Mouse (Mus musculus) forebrain, embryonic 15.5 days (tissue): ENCODE data around the gene Clstn1. TPM values are rescaled to one million over a fixed set of nuclear protein-coding genes. Genes with fewer than 3 reads are reported as not detected.

ENCODE experiments used
- ATAC-seq: fragments of 200-750 bp; cut with Nextera tagmentation; replicated peaks from 2 replicates; pipeline ENCODE4 v1.8.0; 2017; ENCODE audit warnings: mild to moderate bottlenecking, moderate TSS enrichment, moderate library complexity
- H3K27ac ChIP-seq: fragments of 300-500 bp; sonication (generic); replicated peaks from 2 replicates; pipeline ENCODE4 v1.5.1; 2015; ENCODE audit warnings: mild to moderate bottlenecking, inconsistent platforms
- H3K27me3 ChIP-seq: fragments of 300-500 bp; sonication (generic); 2 replicates; pipeline ENCODE4 v1.6.1; 2015; ENCODE audit warnings: inconsistent platforms
- H3K36me3 ChIP-seq: fragments of 300-500 bp; sonication (generic); 2 replicates; pipeline ENCODE4 v1.6.1; 2015; ENCODE audit warnings: mild to moderate bottlenecking, inconsistent platforms
- H3K4me1 ChIP-seq: fragments of 300-500 bp; sonication (generic); 2 replicates; pipeline ENCODE4 v1.6.1; 2015; ENCODE audit warnings: inconsistent platforms
- H3K4me2 ChIP-seq: fragments of 300-500 bp; sonication (generic); replicated peaks from 2 replicates; pipeline ENCODE4 v1.6.1; 2015; ENCODE audit warnings: mild to moderate bottlenecking, inconsistent platforms
- H3K4me3 ChIP-seq: fragments of 300-500 bp; sonication (generic); 2 replicates; pipeline ENCODE4 v1.5.1; 2015; ENCODE audit warnings: mild to moderate bottlenecking, inconsistent platforms
- H3K9ac ChIP-seq: fragments of 300-500 bp; sonication (generic); replicated peaks from 2 replicates; pipeline ENCODE4 v1.6.1; 2015; ENCODE audit warnings: mild to moderate bottlenecking, inconsistent platforms
- H3K9me3 ChIP-seq: fragments of 300-500 bp; sonication (generic); 2 replicates; pipeline ENCODE4 v1.6.1; 2016; ENCODE audit warnings: inconsistent platforms
- WGBS: fragments of 180-500 bp; shearing (Covaris S2); methylation state at CpG from one replicate; pipeline ENCODE4 v1.1.7; 2015; ENCODE audit warnings: mixed read lengths; 5-methylcytosine and 5-hydroxymethylcytosine counted together
- polyA plus RNA-seq: library from polyadenylated mRNA; unstranded; fragments of >200 nt; fragmentation: Nextera tagmentation; extraction: Ambion mirVana; gene quantifications from 2 replicates; pipeline ENCODE4 v1.2.1, GENCODE M21; 2015

The Clstn1 gene
- polyA plus RNA-seq, 1 experiment from 2014 or later: 111 TPM

DNA sequence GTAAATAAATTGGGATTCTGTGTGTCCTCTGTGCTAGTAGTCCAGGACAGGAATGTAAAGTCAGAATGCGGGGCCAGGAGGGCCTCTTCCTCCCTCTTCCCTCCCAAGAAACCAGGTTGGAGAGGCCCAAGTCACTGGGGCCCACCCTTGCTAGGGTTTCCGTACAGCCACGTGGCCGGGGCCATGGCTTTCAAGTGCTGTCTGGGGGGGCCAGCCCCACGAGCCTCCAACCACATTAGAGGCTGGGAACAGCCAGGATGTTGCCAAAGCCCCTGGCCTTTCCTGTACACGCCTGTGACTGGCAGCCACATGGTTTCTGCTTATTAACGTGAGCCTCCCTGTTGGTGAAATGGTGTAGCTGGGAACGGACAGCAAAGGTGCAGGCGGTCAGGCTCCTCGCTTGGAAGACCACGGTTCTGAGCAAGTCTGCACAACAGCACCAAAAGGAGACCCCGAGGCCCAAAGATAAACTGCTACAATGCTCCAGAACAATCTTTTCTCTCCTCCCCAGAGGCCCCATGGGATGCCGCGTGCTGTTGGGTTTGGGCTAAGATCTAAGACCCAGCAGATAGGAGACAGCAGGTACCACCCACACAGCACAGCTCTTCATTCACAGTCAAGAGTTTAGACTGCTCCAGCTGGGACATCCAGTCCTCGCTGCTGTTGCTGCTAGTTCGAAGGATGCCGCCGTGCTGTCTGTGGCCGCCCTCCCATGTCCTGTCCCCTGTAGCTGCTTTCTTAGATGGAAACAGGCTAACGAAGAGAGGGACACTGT lies 62.0 kb downstream of the Clstn1 start:
- no peak overlapping the region for H3K4me2 ChIP-seq
- no peaks in the 10 kb centered on the region for H3K9me3 ChIP-seq
- no peak for ATAC-seq
- no peak overlapping the region for H3K9ac ChIP-seq
- no peak overlapping the region for H3K4me3 ChIP-seq
- WGBS: 89% methylated on average over 20 of the region's 20 CpGs
- H3K27me3 ChIP-seq: no peaks in the 10 kb centered on the region
- no peaks in the 10 kb centered on the region for H3K4me1 ChIP-seq
- no peak overlapping the region for H3K27ac ChIP-seq
- H3K36me3 ChIP-seq: peaks cover 89% of the 10 kb centered on the region

DNA sequence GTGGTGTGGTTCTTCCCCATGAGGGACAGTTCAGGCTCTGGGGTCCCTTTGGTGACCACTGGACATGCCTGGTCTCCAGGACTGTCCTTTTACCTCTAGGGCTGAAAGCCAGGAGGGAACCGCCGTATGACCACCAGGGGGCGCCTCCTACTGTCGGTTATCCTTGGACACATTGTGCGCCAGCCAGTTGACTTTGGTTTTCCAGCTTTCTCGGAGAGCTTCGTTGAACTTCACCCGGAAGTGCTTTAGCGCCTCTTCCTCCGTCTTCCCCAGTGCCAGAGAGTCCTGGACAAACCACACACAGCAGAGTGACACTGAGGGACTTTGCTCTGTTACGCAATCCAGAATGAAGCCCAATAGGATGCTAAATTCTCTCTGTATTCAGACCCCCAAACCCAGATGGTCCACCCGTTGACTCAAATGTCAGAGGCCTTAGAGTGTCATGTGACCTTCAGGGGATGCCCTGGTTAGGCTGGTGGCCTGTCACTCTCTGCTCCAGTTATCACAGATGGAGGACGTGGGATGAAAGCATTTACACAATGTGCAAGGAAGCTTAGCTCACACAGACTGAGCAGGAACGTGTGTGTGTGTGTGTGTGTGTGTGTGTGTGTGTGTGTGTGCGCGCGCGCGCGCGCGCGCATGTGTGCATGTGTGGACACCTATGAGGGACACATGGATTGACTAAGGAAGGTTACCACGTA lies 64.4 kb downstream of the Clstn1 start:
- no peak for ATAC-seq
- 71% methylated on average over 24 of the region's 24 CpGs for WGBS
- no peak overlapping the region for H3K4me3 ChIP-seq
- H3K36me3 ChIP-seq: peaks cover 94% of the 10 kb centered on the region
- H3K9me3 ChIP-seq: no peaks in the 10 kb centered on the region
- H3K9ac ChIP-seq: no peak overlapping the region
- no peak overlapping the region for H3K27ac ChIP-seq
- no peaks in the 10 kb centered on the region for H3K27me3 ChIP-seq
- H3K4me2 ChIP-seq: no peak overlapping the region
- H3K4me1 ChIP-seq: no peaks in the 10 kb centered on the region

- Histone ChIP-seq H3K27ac (no peak overlapping the region), H3K4me2 (no peak overlapping the region), H3K9me3 (no peaks in the 10 kb centered on the region), H3K27me3 (no peaks in the 10 kb centered on the region), H3K4me1 (no peaks in the 10 kb centered on the region), H3K9ac (no peak overlapping the region), H3K36me3 (peaks cover 76% of the 10 kb centered on the region), H3K4me3 (no peak overlapping the region)
- ATAC-seq: no peak
- WGBS: 93% methylated on average over 4 of the region's 4 CpGs
Measured at GRCm38 (mm10) chr4:149654232-149654631, 68.0 kb downstream of the Clstn1 start.

GRCm38 (mm10) chr4:149657858-149658416 lies 71.7 kb downstream of the Clstn1 start:
- no peak overlapping the region for H3K9ac ChIP-seq
- ATAC-seq: no peak
- WGBS: 78% methylated on average over 11 of the region's 11 CpGs
- no peak overlapping the region for H3K4me3 ChIP-seq
- no peaks in the 10 kb centered on the region for H3K9me3 ChIP-seq
- H3K4me2 ChIP-seq: no peak overlapping the region
- no peak overlapping the region for H3K27ac ChIP-seq
- H3K4me1 ChIP-seq: no peaks in the 10 kb centered on the region
- peaks cover 50% of the 10 kb centered on the region for H3K36me3 ChIP-seq
- no peaks in the 10 kb centered on the region for H3K27me3 ChIP-seq

DNA sequence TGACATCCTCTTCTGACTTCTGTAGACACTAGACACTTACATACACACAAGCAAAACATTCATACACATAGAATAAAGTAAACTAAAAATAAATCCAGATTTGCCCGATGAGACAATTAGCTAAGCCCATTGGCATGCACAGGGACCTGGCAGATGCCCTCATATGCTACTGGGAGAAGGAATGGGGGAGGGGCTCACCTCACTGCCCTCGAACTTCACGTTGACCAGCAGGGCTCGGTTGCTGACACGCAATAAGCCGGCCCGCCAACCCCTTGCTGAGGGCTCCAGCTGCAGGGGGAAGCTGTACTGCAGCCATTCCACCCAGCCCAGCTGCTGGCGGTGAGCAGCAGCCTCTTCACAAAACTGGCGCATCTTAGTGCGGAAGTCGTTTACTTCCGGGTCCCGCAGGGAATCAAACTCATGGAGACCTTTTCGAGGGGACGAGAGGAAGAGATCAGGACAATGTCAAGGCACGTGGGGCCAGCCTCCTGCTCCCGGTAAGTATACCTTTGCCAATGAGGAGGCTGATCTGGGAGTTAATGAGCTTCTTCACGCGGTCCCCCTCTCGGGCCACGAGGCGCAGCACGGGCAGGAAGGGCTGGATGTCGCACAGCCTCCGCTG lies 73.3 kb downstream of the Clstn1 start:
- Histone ChIP-seq H3K4me3 (no peak overlapping the region), H3K36me3 (peaks cover 35% of the 10 kb centered on the region), H3K27me3 (no peaks in the 10 kb centered on the region), H3K4me2 (no peak overlapping the region), H3K4me1 (no peaks in the 10 kb centered on the region), H3K9ac (no peak overlapping the region), H3K9me3 (no peaks in the 10 kb centered on the region), H3K27ac (no peak overlapping the region)
- 76% methylated on average over 25 of the region's 25 CpGs for WGBS
- ATAC-seq: no peak

GRCm38 (mm10) chr4:149660598-149660997 lies 74.3 kb downstream of the Clstn1 start:
- H3K36me3 ChIP-seq: peaks cover 26% of the 10 kb centered on the region
- WGBS: 87% methylated on average over 7 of the region's 7 CpGs
- ATAC-seq: no peak
- H3K4me2 ChIP-seq: no peak overlapping the region
- H3K9me3 ChIP-seq: no peaks in the 10 kb centered on the region
- no peak overlapping the region for H3K9ac ChIP-seq
- no peaks in the 10 kb centered on the region for H3K27me3 ChIP-seq
- no peaks in the 10 kb centered on the region for H3K4me1 ChIP-seq
- no peak overlapping the region for H3K27ac ChIP-seq
- H3K4me3 ChIP-seq: no peak overlapping the region

- Histone ChIP-seq H3K27ac (no peak overlapping the region), H3K27me3 (no peaks in the 10 kb centered on the region), H3K36me3 (peaks cover 17% of the 10 kb centered on the region), H3K4me3 (no peak overlapping the region), H3K9ac (no peak overlapping the region), H3K4me2 (no peak overlapping the region), H3K9me3 (no peaks in the 10 kb centered on the region), H3K4me1 (no peaks in the 10 kb centered on the region)
- 90% methylated on average over 14 of the region's 14 CpGs for WGBS
- ATAC-seq: no peak
Measured at GRCm38 (mm10) chr4:149661967-149662589, 75.8 kb downstream of the Clstn1 start.

DNA sequence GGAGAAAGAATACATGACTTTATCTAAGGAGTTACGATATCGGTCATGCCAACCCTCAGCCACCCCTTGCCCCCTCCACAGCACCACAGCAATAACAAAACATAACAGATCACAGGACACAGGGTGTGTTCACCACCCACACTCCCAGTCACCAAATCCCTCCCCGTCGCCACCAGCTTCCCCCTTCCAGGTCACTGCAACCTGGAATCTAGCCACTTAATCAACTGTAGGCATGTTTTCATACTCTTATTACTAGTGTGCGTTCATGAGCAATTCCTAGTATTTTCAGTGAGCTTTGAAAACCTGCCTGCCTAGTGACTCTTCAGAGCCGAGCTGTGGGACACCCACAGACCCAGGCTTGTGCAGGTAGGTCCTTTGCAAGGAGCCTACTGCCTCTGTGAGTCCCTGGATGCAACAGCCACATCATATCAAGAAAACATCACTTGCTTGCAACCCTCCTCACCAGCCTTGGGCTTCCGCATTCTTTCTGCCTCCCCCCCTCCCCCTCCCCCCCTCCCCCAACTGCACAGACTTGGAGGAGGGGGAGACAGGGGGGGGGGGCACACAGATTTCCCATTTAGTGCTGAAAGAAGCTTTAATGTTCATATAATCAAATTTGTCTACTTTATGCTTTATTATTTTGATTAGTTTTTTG lies 77.7 kb downstream of the Clstn1 start:
- H3K36me3 ChIP-seq: peaks cover 11% of the 10 kb centered on the region
- H3K9me3 ChIP-seq: no peaks in the 10 kb centered on the region
- no peaks in the 10 kb centered on the region for H3K27me3 ChIP-seq
- no peak overlapping the region for H3K4me3 ChIP-seq
- no peak overlapping the region for H3K27ac ChIP-seq
- no peak for ATAC-seq
- H3K4me2 ChIP-seq: no peak overlapping the region
- H3K4me1 ChIP-seq: no peaks in the 10 kb centered on the region
- WGBS: 83% methylated on average over 7 of the region's 7 CpGs
- H3K9ac ChIP-seq: no peak overlapping the region

DNA sequence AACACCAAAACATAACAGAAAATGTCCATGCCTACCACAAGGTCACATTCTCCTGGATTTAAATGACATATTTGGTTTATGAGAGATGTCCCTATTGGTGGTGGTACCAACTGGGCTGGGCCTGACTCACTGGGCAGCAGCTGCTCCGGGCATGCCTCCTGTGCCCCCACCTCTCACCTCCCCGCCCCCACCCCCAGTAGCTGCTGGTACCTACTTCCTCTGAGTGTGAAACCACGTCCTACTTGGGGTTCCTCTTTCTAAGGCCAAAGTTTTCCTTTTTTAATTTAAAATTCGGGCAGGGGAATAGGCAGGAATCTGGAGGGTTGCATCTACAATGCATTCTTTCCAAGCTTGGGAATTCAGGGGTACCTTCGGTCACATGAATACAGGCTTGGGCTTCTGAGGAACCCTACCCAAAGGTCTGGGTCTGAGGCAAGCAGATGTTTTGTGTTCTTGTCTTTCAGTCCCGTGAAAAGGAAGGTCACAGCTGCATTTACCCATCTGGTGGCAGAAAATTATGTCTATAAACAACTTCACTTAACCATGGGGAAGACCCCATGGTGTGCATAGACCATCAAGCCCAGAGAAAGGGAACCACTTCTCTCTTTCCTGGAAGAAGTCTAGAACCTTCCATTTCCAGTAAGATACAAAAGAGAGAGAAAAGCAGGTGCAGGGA lies 78.9 kb downstream of the Clstn1 start:
- 79% methylated on average over 6 of the region's 6 CpGs for WGBS
- no peak overlapping the region for H3K27ac ChIP-seq
- H3K4me1 ChIP-seq: no peaks in the 10 kb centered on the region
- no peak overlapping the region for H3K9ac ChIP-seq
- no peaks in the 10 kb centered on the region for H3K9me3 ChIP-seq
- H3K4me3 ChIP-seq: no peak overlapping the region
- H3K36me3 ChIP-seq: peaks cover 3% of the 10 kb centered on the region; the same call in 1 of the 2 replicates
- no peak overlapping the region for H3K4me2 ChIP-seq
- ATAC-seq: no peak
- H3K27me3 ChIP-seq: no peaks in the 10 kb centered on the region

DNA sequence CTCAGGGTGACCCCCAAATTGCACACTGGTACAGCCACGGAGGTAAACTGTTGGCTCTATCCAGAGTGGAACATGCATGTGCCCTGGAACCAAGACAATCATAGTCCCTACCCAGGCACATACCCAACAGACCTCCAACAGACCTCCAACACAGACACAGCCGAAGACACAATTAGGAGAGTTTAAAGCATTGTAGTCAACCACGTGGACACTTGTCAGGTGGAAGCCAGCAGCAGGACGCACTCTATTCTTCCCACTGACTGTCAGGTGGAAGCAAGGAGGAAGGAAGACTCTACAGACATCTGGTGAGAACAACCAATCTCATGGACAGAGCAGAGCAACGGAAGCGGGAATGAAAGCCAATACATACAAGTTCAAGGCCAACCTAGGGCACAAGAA lies 79.4 kb downstream of the Clstn1 start:
- peaks cover 3% of the 10 kb centered on the region; the same call in 1 of the 2 replicates for H3K36me3 ChIP-seq
- 92% methylated on average over 6 of the region's 6 CpGs for WGBS
- H3K9me3 ChIP-seq: no peaks in the 10 kb centered on the region

DNA sequence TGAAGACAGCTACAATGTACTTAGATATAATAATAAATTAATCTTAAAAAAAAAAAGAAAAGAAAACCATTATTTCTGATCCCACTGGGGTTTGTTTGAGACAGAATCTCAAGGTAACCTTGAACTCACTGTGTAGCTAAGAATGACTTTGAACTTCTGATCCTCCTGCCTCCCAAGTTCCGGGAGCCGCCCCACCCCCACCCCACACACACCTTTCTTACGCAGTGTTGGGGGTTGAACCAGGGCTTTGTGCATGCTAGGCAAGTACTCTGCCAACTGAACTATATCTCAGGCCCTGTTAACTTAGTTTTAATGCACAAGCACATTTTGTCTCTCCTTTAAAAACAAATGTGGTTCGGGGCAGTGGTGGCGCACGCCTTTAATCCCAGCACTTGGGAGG lies 84.9 kb downstream of the Clstn1 start:
- Histone ChIP-seq H3K27ac (no peak overlapping the region), H3K9ac (no peak overlapping the region), H3K36me3 (peaks cover 6% of the 10 kb centered on the region; the same call in 1 of the 2 replicates), H3K4me3 (no peak overlapping the region), H3K9me3 (no peaks in the 10 kb centered on the region), H3K4me2 (no peak overlapping the region), H3K4me1 (peaks cover 7% of the 10 kb centered on the region), H3K27me3 (0 out of 2 replicates have a peak, but pooled peaks cover 4% of the 10 kb centered on the region)
- WGBS: 96% methylated on average over 6 of the region's 6 CpGs
- ATAC-seq: no peak

More for the DNA sequence above, 79.4 kb downstream of the Clstn1 start:
- no peak overlapping the region for H3K27ac ChIP-seq
- no peak for ATAC-seq
- no peak overlapping the region for H3K4me3 ChIP-seq
- H3K4me2 ChIP-seq: no peak overlapping the region
- no peak overlapping the region for H3K9ac ChIP-seq
- no peaks in the 10 kb centered on the region for H3K27me3 ChIP-seq
- no peaks in the 10 kb centered on the region for H3K4me1 ChIP-seq
